Mouse (Mus musculus): ENCODE measurements around the gene Fam131a.
A peak's percentile ranks its signal among the peaks of the same experiment; 100 is the strongest.
"Not testable (repeated sequence)": the region's sequence is repeated elsewhere in the genome, so short reads cannot be mapped to it uniquely, and the experiment has no call there.

The Fam131a gene

DNA sequence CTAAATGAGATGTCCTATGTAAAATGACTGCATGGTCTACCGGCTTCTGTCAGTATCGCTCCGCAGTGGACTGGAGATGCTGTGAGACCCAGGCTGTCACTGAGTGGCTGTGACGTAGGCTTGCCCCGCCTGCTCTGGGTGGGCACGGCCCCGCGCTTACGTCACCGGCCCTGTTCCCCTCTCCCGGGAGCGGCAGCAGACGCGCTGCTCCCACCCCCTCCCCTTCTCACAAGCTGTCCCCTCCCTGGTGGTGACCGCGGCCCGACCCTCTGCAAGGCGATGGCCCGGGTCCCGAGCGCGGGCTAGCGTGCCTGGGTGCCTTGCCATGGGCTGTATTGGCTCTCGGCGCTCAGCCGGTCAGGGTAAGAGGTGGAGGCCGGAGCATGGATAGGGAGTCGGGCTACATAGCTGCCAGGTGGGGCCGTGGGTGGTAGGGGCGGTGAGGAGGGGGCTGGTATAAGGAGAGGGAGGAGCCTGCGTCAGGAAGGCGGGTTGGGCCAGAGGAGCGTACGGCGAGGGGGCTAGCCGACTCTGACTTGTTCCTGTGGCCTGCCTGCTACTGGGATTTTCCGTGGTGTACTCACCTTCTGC, at the start of gene Fam131a:
Fam131a (plus strand) TSS at position 131 of the 591 bp plus-strand sequence.
- peak; percentile 90 for DNase-seq (ENCODE audit: low spot score)

DNA sequence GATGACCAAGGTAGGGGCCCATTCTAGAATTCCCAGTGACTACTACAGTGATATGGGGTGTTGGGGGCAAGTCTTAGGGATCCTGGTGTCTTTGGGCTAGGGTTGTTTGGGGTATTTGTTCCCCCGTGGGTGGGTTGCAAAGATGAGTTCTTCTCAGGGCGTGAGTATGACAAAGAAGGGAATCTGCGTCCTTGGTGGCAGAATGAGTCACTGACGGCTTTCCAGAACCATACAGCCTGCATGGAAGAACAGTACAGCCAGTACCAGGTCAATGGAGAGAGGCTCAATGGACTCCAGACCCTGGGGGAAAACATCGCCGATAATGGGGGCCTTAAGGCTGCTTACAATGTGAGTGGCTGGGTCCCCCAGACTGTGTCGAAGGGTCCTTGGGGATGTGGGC, 49.1 kb upstream of the Fam131a start:
- DNase-seq (ENCODE audit: low spot score), result no peak

DNA sequence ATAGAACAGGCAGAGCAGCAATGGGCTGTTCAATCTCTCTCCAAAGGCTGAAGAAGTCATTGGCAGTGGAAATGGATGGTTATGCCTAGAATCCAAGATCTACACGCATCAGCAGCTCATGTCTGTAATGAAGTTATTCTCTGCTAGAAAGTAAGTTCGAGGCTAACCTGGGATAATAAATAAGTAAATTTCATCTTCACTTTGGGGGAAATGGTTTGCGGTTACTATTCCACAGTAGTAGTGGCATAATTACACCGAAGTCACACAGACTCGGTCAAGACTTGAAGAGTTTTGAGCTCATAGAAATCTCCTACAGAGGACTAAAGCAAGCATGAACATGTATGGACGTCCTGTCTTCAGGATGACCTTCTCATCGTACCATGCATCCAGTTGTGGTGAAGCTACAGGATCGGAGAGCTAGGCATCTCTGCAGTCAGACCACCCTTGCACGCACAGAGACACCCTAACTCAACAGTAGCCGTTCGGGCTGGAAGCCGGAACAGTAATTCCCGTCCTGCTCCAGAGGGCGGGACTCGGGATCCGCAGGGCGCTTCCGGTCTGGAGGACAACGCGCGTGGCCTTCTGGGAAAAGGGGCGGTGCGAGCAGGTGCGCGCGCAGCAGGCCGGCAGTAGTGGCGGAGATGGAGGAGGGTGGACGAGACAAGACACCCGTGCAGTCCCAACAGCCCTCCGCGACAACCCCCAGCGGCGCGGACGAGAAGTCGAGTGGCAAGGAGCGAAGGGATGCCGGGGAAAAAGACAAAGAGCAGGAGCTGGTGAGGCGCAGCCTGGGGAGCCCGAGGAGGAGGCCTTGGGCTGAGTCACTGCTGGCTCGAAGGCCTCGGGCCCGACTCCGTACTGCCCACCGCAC, 41.7 kb upstream of the Fam131a start, which contains the start of gene Psmd2:
Psmd2 (plus strand) TSS at position 577 of the 871 bp plus-strand sequence.
- DNase-seq (ENCODE audit: low spot score), result peak; percentile 96

DNA sequence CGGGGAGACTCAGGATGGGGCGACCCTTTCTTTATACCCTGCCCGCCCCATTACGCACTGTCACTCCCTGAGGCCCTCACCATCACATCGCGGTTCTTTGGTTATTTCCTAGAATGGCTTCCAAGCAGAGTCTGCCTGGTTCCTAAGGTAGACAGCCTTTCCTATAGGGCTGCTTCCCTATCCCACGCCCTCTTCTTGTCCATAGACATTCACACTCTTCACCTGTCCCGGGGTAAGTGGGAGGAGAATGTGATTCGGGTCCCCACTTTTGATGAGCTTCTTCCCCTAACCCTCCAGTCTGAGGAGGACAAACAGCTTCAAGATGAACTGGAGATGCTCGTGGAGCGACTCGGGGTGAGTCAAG, 41.1 kb upstream of the Fam131a start:
- no peak for DNase-seq (ENCODE audit: low spot score)

DNA sequence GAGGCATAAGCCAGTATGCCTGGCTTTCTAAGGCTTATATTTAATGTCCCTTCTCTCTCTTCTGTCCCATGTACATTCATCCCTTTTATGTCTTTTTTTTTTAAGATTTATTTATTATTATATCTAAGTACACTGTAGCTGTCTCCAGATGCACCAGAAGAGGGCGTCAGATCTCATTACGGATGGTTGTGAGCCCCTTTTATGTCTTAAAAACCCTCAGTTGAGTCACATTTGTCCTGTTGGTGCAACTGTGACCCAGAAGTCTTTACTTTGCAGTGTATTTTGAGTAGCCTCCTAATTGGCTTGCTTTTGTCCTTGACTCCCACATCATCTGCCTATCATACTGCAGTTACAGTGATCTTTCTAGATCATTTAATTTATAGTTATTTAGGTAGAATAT, 39.7 kb upstream of the Fam131a start:
- no peak for DNase-seq (ENCODE audit: low spot score)

DNA sequence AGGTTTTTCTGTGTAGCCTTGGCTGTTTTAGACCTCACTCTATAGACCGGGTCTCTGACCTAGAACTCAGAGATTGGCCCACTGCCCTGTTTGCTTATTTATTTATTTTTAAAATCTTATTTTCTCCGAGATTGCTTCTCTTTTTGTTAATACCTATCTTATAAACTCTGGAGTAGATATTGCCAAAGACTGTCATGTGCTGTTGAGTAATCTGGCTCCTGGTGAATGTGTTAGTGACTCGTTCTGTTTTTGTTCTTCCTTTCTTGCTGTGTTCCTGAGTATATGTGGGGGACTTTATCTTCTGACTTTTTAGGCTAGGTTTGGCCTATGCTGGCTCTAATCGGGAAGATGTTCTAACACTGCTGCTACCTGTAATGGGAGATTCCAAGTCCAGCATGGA, 35.4 kb upstream of the Fam131a start:
- DNase-seq (ENCODE audit: low spot score), result no peak

DNA sequence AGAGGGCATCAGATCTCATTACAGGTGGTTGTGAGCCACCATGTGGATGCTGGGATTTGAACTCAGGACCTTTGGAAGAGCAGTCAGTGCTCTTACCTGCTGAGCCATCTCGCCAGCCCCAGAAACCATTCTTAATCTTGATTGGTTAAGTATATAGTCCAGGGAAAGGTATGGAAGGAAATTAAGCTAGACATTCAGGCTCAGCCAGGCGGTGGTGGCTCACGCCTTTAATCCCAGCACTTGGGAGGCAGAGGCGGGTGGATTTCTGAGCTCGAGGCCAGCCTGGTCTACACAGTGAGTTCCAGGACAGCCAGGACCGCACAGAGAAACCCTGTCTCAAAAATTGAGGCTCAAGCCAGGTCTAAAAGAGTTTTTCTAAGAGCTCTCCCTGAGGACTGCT, 25.0 kb upstream of the Fam131a start, which contains the start of gene Eif4g1:
Eif4g1 (plus strand) TSS at position 301 of the 400 bp plus-strand sequence.
- not testable (repeated sequence) for DNase-seq (ENCODE audit: low spot score)

DNA sequence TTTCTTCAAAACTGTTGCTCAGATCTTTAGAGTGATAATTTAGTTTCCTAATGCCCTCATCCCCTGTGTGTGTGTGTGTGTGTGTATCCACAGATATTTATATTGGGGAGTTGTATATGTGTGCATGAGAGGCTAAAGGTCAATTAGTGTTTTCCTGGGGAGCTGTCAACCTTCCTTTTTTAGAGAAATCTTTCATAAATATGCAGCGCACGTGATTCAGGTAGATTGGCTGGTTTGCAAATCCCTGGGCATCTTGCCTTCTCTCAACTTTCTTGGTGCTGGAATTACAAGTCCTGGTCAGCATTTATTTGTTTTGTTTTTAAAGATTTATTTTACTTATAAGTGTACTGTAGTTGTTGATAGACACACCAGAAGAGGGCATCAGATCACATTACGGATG, 22.8 kb upstream of the Fam131a start:
- DNase-seq (ENCODE audit: low spot score), result no peak

DNA sequence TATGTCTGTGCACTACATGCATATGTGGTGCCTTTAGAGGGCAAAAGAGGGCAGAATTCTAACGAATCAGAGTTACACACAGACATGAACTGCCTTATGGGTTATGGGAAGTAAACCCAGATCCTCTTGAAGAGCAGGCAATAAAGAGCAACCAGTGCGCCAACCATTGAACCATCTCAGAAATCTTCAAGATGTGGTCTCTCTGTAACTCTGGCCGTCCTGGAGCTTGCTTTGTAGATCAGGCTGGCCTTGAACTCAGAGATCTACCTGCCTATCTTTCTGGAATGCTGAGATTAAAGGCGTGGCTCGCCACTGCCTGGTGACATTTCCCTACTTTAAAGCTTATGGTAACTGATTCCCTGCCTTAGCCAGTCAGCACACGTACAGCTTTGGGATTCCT, 21.2 kb upstream of the Fam131a start:
- DNase-seq (ENCODE audit: low spot score), result no peak

DNA sequence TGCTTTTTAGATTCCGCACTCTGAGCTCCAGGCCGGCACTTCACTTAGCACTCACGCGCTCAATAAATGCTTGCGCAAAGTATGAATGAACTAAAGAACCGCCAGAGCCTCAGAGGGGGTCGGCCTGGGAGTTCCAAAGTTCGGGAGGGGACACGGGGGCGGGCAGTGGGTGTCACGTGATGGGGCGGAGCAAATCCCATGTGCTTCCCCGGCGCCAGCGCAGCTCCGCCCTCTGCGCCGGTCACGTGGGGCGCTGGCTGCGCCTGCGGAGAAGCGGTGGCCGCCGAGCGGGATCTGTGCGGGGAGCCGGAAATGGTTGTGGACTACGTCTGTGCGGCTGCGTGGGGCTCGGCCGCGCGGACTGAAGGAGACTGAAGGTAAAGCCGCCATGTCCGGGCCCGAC, 20.5 kb upstream of the Fam131a start:
- peak; percentile 96 for DNase-seq (ENCODE audit: low spot score)

DNA sequence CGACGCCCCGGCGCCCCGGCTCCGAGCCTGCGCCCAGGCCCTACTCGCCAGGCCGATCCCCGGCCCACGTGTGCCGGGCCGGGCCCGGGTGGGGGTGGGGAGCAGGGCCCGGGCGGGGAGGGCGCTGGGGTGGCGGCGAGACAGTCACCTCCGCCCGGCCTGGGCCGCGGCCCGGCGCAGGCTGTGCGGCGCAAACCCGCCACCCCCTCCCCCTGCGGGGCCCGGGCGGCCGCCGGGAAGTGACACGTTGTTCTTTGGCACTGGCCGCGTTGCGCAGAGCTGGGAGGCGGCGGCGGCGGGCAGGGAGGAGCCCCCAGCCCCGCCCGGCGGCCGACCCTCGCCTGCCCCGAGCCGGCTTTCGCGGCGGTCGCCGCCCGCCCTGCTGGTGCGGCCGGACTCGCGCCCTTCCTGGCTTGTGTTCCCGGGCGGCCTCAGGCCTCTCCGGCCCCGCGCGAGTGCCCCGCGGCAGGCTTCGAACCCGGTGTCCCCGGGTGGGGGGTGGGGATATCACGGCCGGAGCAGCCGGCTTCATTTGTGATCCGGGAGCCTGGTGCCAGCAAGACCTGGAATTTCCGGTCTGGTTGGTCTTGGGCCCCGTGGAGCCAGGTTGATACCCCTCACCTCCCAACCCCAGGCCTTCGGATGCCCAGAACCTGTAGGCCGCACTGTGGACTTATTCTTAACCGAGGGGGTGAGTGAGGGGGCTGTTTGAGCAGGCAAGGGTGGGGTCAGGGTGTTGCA, 19.9 kb upstream of the Fam131a start:
- peak; percentile 58 for DNase-seq (ENCODE audit: low spot score)

DNA sequence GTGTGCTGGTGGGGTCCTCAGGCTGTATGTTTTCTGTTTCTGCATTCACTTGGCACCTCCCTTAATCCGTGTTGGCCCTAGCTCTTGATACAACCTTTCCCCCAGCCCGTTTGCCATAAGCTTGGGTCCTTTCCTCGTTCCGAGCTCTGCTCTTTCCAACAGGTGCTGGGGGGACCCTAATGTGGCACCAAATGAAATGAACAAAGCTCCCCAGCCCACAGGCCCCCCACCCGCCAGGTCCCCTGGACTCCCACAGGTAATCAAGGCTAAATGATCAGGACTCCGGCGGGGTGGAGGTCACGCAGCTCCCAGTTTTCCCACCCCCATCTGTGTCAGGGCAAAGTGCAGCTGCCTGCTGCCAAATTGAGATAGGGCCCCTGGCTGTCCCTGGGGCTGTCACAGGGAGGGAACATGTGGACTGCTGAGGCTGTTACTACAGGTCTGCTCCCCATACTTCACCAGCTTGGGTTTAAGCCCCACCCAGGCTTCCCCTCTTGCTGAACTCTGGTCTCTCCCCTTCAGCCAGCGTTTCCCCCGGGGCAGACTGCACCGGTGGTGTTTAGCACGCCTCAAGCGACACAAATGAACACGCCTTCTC, 19.2 kb upstream of the Fam131a start:
- no peak for DNase-seq (ENCODE audit: low spot score)

DNA sequence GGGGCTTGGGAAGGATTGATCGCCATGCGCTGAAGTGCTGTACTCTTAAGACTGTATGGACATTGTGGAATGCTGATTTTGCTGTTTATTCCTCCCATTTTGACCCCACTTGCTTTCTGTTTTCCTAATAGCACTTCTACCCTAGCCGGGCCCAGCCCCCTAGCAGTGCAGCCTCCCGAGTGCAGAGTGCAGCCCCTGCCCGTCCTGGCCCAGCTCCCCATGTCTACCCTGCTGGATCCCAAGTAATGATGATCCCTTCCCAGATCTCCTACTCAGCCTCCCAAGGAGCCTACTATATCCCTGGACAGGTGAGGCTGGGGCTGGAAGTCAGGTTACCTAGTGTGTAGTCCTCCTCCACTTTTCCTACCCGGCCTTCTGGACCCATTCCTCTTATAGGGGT, 17.8 kb upstream of the Fam131a start:
- no peak for DNase-seq (ENCODE audit: low spot score)

DNA sequence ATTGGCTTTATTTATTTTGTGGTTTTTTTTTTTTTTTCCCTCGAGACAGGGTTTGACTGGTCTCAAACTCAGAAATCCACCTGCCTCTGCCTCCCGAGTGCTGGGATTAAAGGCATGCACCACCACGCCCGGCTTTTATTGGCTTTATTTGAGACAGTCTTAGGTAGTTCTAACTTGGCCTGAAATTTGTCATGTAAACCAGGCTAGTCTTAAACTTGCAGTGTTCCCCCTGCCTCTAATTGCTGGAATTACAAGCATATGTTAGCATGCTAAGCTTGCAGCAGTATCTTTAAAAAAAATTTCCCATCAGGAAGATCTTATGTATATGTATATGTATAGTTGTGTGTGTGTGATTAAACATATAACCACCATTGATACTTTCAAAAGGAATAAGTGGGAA, 16.3 kb upstream of the Fam131a start:
- no peak for DNase-seq (ENCODE audit: low spot score)

DNA sequence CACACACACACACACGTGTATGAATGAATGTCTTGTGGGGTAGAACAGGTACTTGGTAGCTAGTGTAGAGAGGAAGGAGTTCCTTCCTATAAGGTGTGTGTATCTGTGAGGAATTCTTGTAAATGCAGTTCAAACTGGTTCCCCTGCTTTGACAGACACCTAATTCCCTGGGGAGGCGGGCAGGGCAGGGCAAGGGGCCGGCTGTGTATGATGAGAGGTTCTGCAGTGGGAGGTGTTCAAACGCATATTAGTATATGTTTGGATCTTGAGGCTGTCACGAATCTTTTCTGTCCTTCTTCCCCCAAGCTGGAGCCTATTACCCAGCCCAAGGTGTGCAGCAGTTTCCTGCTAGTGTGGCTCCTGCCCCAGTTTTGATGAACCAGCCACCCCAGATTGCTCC, 15.7 kb upstream of the Fam131a start:
- DNase-seq (ENCODE audit: low spot score), result no peak

DNA sequence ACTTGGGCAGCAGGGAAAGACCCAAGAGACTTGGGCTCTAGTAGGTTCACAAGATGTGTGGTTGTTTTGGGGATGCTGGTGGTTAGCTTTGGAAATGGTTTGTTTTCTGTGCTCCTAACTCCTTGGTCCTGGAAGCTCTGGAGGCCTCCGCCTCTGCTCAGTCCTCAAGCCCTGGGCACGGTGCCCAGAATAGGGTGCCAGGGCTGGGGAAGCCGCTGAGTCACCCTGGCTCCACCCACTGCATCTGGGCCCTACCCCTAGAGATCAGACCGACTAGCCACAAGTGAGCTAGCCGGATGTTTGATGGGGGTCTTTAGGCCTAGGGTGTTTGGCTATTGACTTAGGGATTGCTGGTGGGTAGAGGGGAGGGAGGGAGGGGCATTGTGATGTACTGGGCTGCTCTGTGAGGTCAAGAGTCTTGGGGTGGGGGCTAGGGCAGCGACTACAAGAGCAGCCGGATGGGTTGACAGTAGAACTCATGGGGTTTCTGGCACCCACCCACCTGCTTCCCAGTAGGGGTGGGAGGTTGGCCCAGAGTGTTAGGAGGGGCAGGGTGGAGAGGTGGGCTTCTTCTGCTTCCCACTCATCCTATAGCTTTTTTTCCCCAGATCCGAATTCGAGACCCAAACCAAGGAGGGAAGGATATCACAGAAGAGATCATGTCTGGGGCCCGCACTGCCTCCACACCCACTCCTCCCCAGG, 14.9 kb upstream of the Fam131a start:
- peak; percentile 91 for DNase-seq (ENCODE audit: low spot score)

DNA sequence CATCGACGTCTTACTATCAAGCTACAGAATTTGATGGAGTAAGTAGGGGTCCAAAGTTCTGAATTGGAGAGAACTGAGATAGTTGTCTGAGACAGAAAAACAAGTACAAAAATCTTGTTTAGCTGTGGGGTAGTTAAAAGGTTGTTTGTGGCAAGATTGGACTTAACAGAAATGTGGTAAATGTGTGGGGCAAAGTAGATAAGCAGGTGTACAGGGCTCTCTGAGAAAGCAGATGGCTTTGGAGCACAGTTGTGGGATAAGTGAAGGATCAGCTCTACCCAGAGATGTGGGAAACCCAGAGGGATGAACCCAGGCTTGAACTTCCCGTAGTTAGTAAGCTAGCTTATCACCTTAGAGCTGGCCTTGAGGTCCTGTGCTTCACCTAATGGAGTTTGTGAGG, 2.3 kb upstream of the Fam131a start:
- DNase-seq (ENCODE audit: low spot score), result no peak

DNA sequence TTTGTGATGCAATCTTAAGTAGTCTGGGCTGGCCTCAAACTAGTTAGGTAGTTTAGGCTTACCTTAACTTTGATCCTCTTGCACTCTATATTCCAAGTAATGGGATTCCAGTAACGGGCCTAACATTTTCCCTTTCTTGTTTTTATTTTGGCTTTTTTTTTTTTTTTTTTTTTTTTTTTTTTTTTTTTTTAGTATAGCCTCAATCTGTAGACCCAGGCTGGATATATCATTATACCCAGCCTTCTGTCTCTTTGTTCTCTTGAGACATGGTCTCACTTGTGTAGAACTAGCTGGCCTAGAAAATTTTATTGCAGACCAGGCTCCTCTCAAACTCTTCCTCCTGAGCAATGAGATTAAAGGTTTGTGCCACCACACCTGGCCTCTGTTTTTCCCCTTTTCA, 1.4 kb upstream of the Fam131a start:
- no peak for DNase-seq (ENCODE audit: low spot score)

DNA sequence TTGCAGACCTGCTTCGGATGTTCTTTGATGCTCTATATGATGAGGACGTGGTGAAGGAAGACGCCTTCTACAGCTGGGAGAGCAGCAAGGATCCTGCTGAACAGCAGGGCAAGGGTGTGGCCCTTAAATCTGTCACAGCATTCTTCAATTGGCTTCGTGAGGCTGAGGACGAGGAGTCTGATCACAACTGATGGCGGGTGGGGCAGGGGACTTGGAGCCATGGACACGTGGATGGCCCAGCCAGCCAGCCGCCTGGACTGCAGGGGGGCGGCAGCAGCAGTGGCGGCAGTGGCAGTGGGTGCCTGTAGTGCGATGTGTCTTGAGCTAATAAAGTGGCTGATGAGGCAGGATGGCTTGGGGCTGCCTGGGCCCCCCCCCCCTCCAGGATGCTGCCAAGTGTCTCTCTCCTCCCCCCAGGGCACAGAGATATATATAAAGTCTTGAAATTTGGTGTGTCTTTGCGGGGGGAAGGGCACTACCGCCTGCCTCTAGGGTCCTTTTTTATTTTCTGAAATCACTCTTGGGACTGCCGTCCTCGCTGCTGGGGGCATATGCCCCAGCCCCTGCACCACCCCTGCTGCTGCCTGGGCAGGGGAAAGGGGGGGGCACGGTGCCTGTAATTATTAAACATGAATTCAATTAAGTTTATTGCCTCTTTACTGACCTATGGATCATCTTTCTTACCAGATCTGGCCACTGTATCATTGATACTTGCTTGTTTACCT, 638 bp upstream of the Fam131a start:
- no peak for DNase-seq (ENCODE audit: low spot score)

DNA sequence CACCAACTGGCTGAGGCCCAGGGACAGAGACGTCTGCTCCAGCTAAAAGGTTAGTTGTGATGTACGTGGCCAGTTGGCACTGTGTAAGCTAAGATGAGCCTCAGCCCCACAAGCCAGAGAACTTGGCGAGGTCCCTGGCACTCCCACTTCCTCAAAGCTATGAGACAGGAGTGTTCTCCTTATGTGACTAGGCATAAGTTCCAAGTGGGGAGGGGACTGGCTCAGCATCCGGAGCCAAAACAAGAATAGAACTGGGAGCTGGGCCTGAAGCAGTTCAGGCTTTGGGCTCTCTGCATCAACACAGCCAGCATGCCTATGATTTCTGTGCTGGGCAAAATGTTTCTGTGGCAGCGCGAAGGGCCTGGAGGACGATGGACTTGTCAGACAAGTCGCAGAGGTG, 1.7 kb downstream of the Fam131a start:
- DNase-seq (ENCODE audit: low spot score), result no peak

All from lung, postnatal 25 days (tissue).